Mouse (Mus musculus) monocyte, adult 5-6 weeks (primary cell): ENCODE data around the gene Ago4. TPM values are rescaled to one million over a fixed set of nuclear protein-coding genes. Genes with fewer than 3 reads are reported as not detected.

Source experiments
- ATAC-seq: fragments of 153-309, 156-312 bp; replicated peaks from 2 replicates; pipeline ENCODE4 v1.8.0; 2017; ENCODE audit warnings: mild to moderate bottlenecking; ENCODE audit not compliant: low TSS enrichment, insufficient number of reproducible peaks, severe bottlenecking, poor library complexity, low FRiP score
- total RNA-seq: library from RNA; stranded (forward); fragments of 200-1000, 200-491, 200-594 nt; gene quantifications from 3 replicates; pipeline ENCODE4 v1.2.3, GENCODE M21; 2017

The Ago4 gene
- total RNA-seq, 1 experiment from 2014 or later, result 5.7 TPM

DNA sequence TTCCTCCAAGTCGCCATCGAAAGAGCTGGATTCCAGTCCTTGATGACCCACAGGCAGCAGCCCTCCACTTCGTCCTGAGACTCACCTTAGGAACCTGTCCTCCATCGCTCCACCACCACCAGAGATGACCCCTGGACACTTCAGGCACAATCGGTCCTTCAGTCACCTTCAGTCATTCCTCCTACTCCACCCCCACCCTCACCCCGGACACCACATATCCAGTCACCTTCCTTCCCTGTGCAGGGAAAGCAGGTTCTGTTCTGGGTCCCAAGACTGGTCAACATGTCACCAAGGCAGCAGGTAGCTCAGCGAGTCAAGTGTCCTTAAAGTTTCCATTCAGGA, 428 bp upstream of the Ago4 start:
- peak; percentile 29; the same call in 1 of the 2 replicates for ATAC-seq

DNA sequence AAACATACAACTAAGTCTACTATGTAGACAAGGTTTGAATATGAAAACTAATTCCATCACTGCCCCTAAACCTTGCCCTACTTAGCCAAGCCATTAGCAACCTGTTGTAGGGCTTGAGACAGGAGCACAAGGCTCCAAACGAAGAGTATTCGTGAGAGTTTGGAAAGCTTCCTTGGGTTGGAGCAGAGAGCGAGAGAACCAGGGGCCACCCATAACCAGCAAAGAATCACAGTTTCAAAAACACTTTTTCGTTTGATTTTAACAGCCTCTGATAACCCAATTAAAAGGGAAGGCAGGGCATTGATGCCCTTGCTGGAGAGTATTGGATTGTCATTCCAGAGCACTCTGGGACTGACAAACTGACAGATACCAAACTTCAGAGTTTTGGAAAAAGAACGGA, 980 bp downstream of the Ago4 start:
- no peak for ATAC-seq

DNA sequence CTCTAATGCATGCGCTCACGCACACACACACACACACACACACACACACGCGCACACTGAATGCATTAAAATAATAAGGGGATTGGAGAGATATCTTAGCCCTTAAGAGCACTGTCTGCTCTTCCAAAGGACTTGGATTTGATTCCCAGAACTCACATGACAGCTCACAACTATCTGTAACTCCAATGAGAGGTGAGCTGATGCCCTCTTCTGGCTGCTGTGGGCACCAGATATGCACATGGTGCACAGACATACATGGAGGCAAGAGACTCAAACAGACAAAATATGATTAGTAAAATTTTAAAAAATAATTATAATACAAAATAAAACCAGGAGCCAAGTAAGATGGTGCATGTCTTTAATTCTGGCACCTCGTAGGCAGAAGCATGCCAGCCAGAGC, 6.4 kb downstream of the Ago4 start:
- no peak for ATAC-seq

DNA sequence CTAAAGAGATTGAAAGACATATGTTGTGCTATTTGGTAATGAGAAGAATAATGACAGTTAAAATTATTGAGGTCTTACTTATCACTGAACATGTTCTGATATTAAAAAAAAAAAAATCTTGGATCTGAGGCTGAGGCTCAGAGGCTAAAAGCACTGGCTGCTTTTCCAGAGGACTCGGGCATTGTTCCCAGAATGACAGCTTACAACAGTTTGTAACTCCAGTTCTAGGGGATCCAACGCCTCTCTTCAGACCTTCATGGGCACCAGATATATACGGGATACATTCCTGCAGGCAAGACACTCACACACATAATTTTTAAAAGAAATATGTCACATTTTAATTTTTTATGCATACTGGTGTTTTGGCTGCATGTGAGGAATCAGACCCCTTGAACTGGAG, 7.1 kb downstream of the Ago4 start:
- no peak for ATAC-seq

DNA sequence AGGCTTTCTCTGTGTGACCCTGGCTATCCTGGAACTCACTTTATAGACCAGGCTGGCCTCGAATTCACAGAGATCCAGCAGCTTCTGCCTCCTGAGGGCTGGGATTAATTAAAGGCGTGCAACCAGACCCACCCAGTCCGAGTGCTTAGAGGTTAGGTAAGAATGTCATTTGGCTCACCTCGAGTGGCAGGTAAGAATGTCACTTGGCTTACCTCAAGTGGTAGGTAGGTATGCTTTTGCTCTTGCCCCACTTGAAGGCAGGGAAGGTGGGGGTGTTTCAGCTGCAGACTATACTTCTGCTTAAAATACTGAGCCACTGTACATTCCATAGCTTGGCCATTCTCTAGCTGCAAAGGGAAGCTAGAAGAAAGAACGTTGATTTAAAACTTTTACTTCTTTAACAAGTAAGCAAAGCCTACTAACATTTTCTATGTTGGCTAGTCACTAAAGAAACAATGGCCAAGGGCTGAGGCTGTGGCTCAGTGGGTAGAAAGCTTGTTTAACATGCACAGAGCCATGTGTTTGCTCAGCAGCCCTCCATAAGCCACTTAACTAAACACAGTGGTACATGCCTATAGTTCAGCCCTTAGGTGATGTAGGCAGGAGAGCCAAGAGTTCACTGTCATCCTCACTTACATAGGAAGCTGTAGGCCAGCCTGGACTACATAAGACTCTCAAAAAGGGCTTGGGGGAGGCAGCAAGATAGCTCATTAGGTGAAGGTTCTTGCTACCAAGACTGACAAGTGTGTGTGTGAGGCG, 20.8 kb downstream of the Ago4 start:
- ATAC-seq, result no peak

DNA sequence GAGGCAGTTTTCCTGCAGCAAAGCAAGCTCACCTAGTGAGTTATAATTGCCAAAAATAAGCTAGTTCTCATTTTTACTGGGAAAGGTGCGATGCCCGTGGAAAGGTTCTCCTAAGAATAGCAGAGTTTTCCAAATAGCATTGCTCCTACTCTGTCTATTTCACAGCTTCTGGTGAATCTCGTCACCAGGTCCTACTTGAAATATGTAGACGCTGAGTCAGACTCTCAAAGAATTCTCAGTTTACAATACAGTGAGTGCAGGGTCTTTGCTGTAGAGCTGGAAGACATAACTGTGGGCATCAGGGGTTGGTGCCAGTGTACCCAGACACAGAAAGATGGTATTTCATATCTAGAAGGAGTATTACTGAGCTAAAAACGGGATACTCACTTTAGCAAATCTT, 22.3 kb downstream of the Ago4 start:
- ATAC-seq, result no peak

DNA sequence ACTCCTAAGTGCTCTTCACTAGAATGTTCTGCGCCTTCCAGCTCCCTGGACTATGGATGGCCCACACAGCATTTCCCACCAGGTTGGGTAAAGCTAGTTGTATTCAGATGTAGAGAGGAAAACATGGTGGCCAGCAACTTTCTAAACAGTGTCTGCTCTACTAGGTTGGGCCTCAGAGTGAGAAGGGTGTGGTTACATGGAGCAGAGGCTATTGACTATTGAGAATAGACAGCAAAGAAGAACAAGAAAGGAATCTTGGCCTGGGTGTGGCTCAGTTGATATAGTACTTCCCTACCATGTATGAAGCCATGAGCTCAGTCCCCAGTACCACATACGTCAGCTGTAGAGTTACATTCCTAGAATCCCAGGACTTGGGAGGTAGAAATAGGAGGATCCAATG, 24.2 kb downstream of the Ago4 start:
- no peak for ATAC-seq

DNA sequence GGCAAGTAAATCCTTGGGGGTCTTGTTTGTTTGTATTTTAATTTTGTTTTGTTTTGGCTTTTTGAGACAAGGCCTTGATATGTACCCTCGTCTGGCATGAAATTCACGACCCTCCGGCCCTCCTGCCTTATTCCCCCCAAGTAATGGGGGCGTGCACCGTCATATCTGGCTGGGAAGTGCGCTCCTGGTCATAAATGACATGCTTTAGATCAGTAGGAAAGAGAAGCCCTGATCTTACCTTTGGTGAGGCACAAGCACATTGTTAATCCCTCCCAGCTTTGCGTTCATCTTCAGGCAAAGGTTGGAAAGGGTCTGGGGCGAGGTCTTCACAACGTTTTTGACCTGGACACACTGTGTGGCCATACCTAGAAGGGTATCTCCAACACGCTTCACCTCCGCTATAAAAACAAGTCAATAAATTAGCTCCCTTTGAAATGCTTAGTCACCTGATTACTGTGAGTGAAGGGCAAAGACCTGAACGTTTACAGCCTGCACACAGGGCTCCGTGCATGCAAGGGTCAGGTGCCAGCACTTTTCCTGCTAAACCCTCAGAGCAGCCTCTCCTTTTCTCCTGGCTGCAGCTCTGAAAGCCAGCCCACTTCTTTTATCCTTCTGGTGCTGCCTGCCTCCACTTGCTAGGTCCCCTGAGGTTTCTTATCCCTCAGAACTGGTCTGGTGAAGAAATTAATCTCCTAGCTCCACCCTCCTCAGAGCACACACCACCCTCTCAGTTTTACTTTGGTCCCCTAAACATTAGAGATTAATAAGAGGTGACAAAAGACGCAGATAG, 25.0 kb downstream of the Ago4 start:
- ATAC-seq, result no peak

DNA sequence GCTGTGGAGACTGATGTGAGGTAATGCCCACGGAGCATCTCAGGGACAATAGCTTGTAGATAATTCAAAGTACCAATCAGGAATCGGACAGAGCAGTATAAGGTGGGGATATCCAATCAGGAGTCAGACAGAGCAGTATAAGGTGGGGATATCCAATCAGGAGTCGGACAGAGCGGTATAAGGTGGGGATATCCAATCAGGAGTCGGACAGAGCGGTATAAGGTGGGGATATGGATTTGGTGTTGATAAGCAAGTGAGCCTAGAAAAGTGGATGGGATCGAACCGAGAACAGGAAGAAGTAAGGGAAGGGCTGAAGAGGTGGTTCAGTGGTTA, 30.3 kb downstream of the Ago4 start:
- ATAC-seq, result no peak

DNA sequence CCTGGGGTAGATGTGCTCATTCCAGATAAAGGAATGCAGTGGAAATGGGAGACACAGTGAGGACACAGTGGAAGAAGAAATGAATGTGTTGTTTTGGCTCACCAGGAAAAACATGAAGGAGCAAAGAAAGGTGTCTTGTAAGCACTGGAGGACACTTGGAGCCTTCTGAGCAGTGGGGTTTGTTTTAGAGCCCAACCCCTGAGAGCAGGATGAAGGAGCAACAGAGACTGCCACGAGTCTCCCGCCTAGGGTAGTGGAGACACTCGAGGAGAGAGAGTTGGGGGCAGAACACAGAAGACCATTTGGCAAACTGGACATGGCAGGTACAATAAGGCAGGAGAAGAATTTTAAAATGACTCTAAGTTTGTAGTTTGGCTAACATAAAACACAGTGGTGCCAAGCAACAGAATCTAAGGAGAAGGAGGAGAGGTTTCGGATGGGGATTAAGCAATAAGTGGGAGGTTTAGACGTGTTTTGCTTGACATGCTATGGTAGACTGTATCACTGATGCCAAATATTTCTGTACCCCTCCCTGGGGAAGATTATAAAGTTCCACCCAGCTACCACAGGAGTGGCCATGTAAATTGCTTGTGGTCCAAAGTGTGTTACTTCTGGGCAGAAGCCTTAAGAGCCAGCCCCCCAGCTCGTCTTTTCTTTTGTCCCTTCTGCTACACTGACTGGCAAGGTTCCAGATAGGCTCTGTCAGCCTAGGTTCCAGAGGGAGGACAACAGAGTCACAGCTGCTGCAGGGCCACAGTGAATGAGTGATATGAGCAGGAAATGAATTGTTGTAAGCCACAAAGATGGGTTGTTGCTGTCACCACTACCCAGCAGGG, 30.9 kb downstream of the Ago4 start:
- ATAC-seq, result no peak

DNA sequence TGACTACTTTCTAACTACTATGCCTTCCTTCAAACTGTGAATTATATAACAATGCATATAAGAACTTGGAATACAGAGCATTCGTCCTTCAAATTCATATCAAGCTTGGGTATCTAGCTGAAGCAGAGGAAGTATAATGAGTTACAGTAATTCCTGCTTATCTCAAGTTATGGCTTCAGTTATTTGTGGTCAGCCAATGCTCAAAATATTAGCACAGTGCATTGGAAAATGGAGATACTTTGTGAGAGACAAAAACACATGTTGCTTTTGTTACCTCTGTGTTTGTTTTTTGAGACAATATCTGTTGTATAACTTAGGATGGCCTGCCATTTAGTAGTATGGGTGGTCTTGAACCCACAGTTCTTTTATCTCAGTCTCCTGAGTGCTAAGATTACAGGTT, 34.7 kb downstream of the Ago4 start:
- no peak for ATAC-seq

DNA sequence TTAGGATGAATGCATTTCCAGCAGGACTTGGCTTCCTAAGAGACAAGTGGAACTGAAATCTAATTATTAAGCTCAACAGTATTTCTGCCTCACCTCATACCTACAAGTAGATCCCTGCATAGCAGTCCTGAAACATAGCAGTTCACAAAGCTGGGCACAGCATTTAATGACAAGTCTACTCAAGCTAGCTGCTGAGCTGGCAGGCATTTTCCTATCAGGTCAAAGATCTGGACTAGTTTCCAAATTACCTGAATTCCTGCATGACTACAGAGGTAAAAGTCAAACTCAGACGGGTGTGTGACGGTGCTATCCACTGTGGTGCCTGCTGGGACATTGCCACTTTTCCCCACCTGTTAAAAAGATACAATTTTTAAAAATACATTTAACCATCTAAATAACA, 36.3 kb downstream of the Ago4 start:
- ATAC-seq, result no peak

DNA sequence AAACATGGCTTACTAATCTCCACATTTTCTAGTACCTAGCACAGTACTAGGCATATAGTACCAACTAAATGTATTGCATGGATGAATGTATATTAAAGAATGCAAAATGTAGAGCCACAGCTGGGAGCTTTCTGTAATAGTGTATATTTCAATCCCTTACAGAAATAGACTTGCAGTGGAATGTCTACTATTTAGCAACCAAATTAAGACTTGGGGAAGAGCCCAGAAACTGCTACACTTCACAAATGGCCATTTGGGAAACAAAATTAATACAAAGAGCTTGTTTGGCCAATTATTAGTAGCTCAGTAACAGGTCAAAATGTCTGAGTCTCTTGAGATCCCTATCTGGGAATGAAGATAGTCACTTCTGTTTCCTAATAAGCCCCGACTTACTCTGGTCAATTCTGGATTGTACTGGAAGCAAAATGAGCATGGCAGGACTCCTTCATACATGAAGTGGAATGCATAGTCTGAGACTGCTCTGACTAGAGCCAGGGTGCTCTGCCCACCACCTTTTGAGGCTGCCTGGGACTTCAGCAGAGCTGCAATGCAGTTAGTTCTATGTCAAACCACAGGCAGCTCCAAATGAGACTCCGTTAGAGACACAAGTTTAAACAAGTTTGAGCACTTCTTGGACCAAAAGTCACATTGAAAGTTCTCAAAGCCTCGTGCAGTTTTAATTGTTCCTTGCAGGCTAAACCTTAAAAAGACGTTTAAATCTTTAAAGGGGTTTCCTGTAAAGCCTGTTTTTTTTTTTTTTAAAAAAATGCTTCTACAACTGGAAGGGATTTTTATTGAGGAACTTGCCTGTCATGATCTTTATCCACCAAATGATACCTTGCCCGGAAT, 37.1 kb downstream of the Ago4 start:
- ATAC-seq, result no peak

DNA sequence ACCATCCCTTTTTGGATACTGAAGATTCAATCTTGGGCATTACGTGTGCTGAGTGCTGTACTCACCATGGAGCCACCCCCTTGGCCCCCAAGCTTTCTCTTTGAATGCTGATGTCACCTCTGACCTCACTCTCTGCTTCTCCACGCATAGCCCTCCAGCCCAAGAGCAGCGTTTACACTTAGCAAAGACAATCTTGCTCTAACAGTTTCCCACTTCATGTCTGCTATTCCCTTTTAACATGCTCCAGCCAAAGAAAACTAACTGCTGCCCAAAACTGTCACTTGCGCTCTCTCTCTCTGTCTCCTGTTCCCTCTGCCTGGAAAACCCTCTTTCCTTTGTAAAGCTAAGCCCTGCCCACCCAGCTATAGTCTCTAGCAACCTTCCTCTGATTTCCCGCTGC, 37.8 kb downstream of the Ago4 start:
- no peak for ATAC-seq

DNA sequence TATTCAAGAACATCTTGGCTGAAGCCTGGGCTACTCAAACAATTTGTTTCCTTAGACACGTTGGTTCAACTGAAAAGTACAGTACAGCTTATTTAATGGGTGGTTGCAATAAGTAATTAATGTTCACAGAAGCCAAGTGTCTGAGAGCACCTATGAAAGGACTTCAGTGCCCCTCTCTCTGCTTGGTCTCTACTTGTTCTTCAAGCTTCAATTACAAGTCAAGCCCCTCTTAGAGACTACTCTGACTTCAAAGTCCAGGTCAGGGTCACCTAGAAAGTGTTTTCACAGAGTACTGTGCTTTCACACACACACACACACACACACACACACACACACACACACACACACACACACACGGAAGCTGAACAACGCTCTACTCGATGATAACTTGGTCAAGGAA, 39.9 kb downstream of the Ago4 start:
- no peak for ATAC-seq

DNA sequence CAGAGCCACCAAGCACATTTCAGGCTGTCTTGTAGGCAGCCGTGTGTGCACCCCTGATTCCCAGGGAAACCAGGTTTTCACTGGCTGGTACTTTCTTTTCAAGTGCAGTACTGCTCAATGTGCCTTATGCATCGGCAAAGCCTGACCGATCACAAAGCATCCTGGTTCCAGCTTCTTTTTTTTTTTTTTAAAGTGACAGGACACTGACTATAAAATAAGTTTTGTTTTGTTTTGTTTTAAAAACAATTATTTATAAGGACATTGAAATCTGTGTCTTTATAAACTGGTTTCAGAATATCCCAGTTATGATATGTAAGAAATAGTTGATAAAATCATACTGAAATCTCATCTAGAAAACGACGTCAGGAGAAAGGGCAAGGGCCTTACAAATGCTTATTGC, 41.3 kb downstream of the Ago4 start:
- no peak for ATAC-seq

DNA sequence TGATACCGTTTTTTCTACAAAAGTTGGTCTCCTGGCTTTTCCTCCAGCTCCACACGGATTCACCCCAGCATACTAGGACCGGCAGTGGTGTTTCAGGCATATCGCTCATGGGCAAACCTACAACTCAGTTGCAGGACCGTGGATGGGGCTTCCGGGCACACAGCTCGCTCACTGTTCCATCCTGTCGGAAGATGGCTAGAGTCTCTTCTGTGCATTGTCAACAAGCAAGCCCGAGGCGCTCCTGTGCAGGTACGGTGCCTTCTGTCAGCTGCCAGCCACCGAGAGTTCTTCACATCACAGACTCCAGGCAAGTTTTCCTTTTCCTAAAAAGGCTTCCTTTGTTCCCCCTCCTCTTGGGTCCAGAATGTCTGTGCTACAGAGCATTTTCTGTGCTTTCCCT, 42.5 kb downstream of the Ago4 start:
- no peak for ATAC-seq

DNA sequence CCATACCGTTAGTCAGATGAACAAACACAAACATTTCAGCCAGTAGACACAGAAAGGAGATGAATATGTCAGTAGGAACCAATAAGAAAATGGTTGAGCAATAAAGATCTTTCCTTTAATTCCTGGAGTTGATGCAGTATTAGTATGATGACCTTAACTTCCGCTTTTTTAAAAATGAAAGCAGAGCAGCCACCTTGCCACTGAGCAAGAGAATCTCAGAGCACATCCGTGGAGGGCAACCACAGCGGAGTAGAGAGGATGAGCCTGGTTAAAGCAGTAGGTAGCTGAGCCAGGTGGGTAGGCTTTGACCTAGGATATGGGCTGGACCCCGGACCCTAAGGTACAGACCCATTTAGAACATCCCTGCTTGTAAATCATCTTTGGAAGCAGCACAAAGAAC, 43.5 kb downstream of the Ago4 start:
- peak; percentile 73; the same call in 1 of the 2 replicates for ATAC-seq

DNA sequence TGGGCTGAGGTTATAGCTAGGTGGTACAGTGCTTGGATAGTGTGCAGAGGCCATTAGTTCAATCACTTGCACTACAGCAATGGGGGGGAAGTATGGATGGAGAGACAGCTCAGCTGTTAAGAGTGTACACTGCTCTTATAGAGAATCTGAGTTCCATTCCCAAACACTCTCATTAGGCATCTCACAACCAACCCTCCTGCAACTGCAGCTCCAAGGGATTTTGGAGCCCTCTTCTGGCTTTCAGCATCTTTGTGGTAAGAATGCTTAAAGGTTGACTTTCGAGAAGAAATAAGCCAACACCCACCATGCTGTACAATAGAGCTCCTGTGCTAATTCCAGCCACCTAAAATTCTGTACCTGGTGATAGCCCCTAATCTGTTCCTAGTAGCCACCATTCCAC, 47.1 kb downstream of the Ago4 start:
- ATAC-seq, result no peak
